Mouse (Mus musculus) liver, postnatal 0 days (tissue): ENCODE measurements around the gene Nucb1.

ENCODE experiments used
- CTCF ChIP-seq: sonication (generic); IDR thresholded peaks from 2 replicates; pipeline ENCODE4 v1.5.1; 2016; ENCODE audit warnings: antibody characterized with exemption, low read depth
- EP300 ChIP-seq: IDR thresholded peaks from 2 replicates; pipeline ENCODE4 v1.6.1; 2016; ENCODE audit warnings: antibody characterized with exemption, low read depth, mild to moderate bottlenecking

- TF ChIP-seq CTCF, result 0 out of 2 replicates have a peak, but pooled peaks have one; percentile 24
- no peak for TF ChIP-seq EP300
These were observed 25.5 kb upstream of the Nucb1 start for GRCm38 (mm10) chr7:45535676-45536075.
